ENCODE assay signal across 24 mouse cellular contexts in genomic region chr1:47432829-47433228, GRCm38 (mm10).
"Had no signal": no experiment of that assay in that cellular context is flagged by ENCODE, and none has a peak within 500 bp of the region (broad histone marks: within the 10 kb centered on the region; RNA-seq: fewer than 3 reads in every experiment).

No protein-coding gene starts in this region.

- DNase-seq: liver, postnatal 0 days; lung, adult 2 months; lung, postnatal 14 days; lung, postnatal 36 days; midbrain, embryonic 14.5 days; retina, postnatal 1 day; right cerebral cortex, adult 18-20 months; right cerebral cortex, postnatal 25 days; right cerebral cortex, postnatal 4 days; spleen, adult 18-20 months; thymus, adult 18-20 months; thymus, postnatal 14 days; thymus, postnatal 36 days had no signal

- H3K4me1 ChIP-seq: liver, embryonic 15.5 days; lung, embryonic 15.5 days; megakaryocyte, embryonic 14.5 days; midbrain, embryonic 10.5 days; midbrain, embryonic 12.5 days; neural tube, embryonic 13.5 days; neural tube, embryonic 15.5 days had no signal

- H3K36me3 ChIP-seq: liver, embryonic 15.5 days; lung, embryonic 15.5 days; midbrain, embryonic 10.5 days; midbrain, embryonic 12.5 days; neural tube, embryonic 13.5 days; neural tube, embryonic 15.5 days had no signal

- H3K9me3 ChIP-seq: liver, embryonic 15.5 days; lung, embryonic 15.5 days; megakaryocyte, embryonic 14.5 days; midbrain, embryonic 10.5 days; midbrain, embryonic 12.5 days; neural tube, embryonic 13.5 days; neural tube, embryonic 15.5 days had no signal

- H3K27ac ChIP-seq: liver, embryonic 15.5 days; lung, embryonic 15.5 days; macrophage; midbrain, embryonic 10.5 days; midbrain, embryonic 12.5 days; neural tube, embryonic 13.5 days; neural tube, embryonic 15.5 days had no signal

- H3K4me3 ChIP-seq: liver, embryonic 15.5 days; lung, embryonic 15.5 days; megakaryocyte, embryonic 14.5 days; midbrain, embryonic 10.5 days; midbrain, embryonic 12.5 days; myocyte; neural tube, embryonic 13.5 days; neural tube, embryonic 15.5 days had no signal

- H3K27me3 ChIP-seq: liver, embryonic 15.5 days; lung, embryonic 15.5 days; megakaryocyte, embryonic 14.5 days; midbrain, embryonic 12.5 days; neural tube, embryonic 13.5 days; neural tube, embryonic 15.5 days had no signal

- H3K4me2 ChIP-seq: liver, embryonic 15.5 days; lung, embryonic 15.5 days; midbrain, embryonic 12.5 days; neural tube, embryonic 13.5 days; neural tube, embryonic 15.5 days had no signal

- H3K9ac ChIP-seq: liver, embryonic 15.5 days; liver, postnatal 0 days; lung, embryonic 15.5 days; midbrain, embryonic 12.5 days; neural tube, embryonic 13.5 days; neural tube, embryonic 15.5 days had no signal

- ATAC-seq: liver, postnatal 0 days; lung, postnatal 0 days; midbrain, embryonic 16.5 days had no signal
